Mouse (Mus musculus) cortical plate, adult 2 months (tissue): ENCODE measurements at regions not wholly inside any gene's neighbourhood (a gene's known extent, or its start where the extent isn't known, plus 50 kb on each side); places are given as distances from the start of the nearest gene placed in this dataset.

Experiments used
- H3K27ac ChIP-seq: fragments of 200-500 bp; 2 replicates; pipeline ENCODE4 v1.5.1; 2012; ENCODE audit warnings: low read length, control low read depth, inconsistent platforms; ENCODE audit not compliant: insufficient read depth
- H3K4me1 ChIP-seq: fragments of 200-500 bp; 2 replicates; pipeline ENCODE4 v1.6.1; 2011; ENCODE audit warnings: low read length; ENCODE audit not compliant: control insufficient read depth, insufficient read depth
- H3K4me3 ChIP-seq: fragments of 200-500 bp; 2 replicates; pipeline ENCODE4 v1.5.1; 2011; ENCODE audit warnings: mild to moderate bottlenecking, low read length, control low read depth; ENCODE audit not compliant: insufficient read depth
- CTCF ChIP-seq: fragments of 200-500 bp; IDR thresholded peaks from 2 replicates; pipeline ENCODE4 v1.5.1; 2011; ENCODE audit warnings: mild to moderate bottlenecking, control low read depth, low read length; ENCODE audit not compliant: insufficient read depth; ENCODE audit errors: extremely low read depth
- POLR2A ChIP-seq: fragments of 200-500 bp; IDR thresholded peaks from 2 replicates; pipeline ENCODE4 v1.6.1; 2011; ENCODE audit warnings: mild to moderate bottlenecking, low read length, control low read depth; ENCODE audit not compliant: insufficient read depth; ENCODE audit errors: extremely low read depth

DNA sequence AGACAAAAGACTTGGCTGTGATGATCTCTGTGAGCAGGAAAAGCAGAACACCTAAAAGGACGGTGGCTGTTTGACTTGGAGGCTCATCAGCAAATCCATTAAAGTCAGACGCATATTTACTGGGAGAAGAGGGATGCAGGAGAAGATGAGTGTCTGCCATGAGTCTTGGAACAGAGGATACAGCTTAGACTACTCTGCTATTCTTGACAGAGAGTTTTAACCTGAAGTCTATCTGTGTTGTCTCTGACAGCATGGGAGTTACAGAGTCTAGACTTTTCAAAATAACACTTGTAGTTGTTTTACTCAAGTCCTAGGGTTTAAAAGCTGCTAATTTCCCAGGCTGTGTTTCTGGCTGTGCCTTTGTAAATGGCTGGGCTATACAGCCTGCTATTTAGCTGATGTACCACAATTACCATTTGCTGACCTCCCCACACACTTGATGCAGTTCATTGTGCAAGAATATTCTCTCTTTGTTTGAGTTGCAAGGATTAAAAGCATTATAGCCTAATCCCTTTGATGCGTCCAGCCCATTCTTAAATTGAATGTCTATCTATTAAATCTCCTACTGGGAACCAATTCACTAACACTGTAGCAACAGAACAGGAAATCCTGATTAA is 160.0 kb upstream of the Tent5a start:
- TF ChIP-seq POLR2A (no peak), CTCF (no peak)
- no peak overlapping the region for H3K27ac ChIP-seq
- no peaks in the 10 kb centered on the region for H3K4me1 ChIP-seq
- no peak overlapping the region for H3K4me3 ChIP-seq

GRCm38 (mm10) chr9:85485749-85486148 is 158.6 kb upstream of the Tent5a start:
- Histone ChIP-seq H3K27ac (no peak overlapping the region), H3K4me1 (no peaks in the 10 kb centered on the region)

GRCm38 (mm10) chr9:85483248-85483647 is 156.1 kb upstream of the Tent5a start:
- TF ChIP-seq POLR2A, result no peak
- H3K4me3 ChIP-seq, result no peak overlapping the region
- no peak overlapping the region for H3K27ac ChIP-seq
- no peaks in the 10 kb centered on the region for H3K4me1 ChIP-seq

More at GRCm38 (mm10) chr9:85485749-85486148, 158.6 kb upstream of the Tent5a start:
- no peak overlapping the region for H3K4me3 ChIP-seq
- TF ChIP-seq CTCF (no peak), POLR2A (no peak)

DNA sequence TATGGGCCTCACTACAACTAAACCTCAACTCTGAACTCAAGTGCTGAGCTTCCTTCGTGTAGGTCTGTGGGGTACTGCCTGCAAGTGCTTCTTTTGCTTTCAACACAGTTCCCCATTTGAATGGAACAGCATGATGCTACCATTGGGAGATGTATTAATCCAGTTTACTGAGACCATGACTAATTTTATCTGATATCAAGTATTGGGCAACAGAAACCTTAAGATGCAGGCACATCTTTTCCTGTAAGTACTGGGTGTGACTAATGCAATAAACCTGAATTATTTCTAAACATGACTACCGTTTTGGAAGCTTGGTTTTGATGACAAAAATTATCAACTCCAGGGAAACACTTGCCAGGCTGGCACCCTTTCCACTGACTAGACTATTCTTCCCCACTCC is 153.4 kb upstream of the Tent5a start:
- no peak for TF ChIP-seq CTCF
- Histone ChIP-seq H3K4me1 (no peaks in the 10 kb centered on the region), H3K27ac (no peak overlapping the region), H3K4me3 (no peak overlapping the region)

GRCm38 (mm10) chr9:85475214-85475613 is 148.1 kb upstream of the Tent5a start:
- H3K4me3 ChIP-seq, result no peak overlapping the region
- H3K27ac ChIP-seq, result no peak overlapping the region
- TF ChIP-seq CTCF (no peak), POLR2A (no peak)
- no peaks in the 10 kb centered on the region for H3K4me1 ChIP-seq

- no peaks in the 10 kb centered on the region for H3K4me1 ChIP-seq
- H3K4me3 ChIP-seq, result no peak overlapping the region
- TF ChIP-seq POLR2A, result no peak
- H3K27ac ChIP-seq, result no peak overlapping the region
Observed at GRCm38 (mm10) chr9:85470264-85470821, 143.2 kb upstream of the Tent5a start.

DNA sequence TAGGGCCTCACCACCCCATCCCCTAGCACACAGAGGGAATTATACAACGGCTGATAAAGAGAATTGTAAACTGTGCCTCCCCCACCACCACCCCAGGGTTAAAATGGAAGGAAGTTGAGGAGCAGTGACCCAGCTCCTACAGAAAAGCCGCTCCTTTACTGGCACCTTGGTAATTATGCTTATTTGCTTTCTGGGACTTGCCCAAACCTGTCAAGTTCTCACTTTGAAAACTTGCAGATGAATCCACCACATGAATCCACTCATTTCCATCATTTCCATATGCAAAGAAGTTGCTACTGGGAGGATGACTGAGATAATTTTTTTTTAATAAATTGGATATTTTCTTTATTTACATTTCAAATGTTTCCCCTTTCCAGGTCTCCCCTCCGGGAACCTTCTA is 142.1 kb upstream of the Tent5a start:
- Histone ChIP-seq H3K27ac (no peak overlapping the region), H3K4me1 (no peaks in the 10 kb centered on the region), H3K4me3 (no peak overlapping the region)
- no peak for TF ChIP-seq CTCF
- TF ChIP-seq POLR2A, result no peak

- no peak overlapping the region for H3K4me3 ChIP-seq
- H3K27ac ChIP-seq, result no peak overlapping the region
- H3K4me1 ChIP-seq, result no peaks in the 10 kb centered on the region
- TF ChIP-seq POLR2A (no peak), CTCF (no peak)
Observed at GRCm38 (mm10) chr9:85466671-85467070, 139.5 kb upstream of the Tent5a start.

DNA sequence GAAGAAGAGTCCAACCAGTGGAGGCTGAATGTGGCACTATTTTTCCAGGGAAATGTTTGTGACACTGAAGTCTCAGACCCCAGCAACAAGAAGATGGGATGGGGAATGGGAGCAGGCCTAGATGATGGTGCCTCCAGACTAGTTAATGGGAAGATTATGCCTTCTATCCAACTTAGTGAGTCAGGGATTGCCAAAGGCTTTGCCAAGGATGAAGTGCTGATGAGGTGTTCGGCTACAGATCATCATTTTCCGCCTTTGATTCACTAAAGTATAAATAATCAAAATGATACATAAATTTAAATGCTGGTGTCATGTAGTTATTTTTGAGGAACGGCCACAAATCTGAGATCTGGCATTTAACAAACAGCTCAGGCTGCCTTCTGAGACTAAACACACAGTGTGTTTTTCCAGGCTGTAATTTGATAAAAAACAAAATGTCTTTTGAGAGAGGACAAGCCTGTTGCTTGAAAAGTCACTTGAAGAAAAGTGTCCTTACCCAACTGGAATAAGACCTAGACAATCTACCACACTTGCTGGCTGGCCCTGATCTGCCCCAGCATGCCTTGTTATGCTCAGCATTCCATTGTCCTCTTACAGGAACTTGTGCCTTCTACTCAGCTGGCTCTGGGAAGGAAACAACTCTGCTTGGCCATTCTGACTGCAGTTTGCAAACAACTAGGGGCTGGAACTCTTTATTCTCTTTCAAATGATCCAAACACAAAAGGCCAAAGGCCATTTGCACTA is 132.1 kb upstream of the Tent5a start:
- H3K27ac ChIP-seq, result no peak overlapping the region
- no peak overlapping the region for H3K4me3 ChIP-seq
- no peak for TF ChIP-seq CTCF
- no peak for TF ChIP-seq POLR2A
- no peaks in the 10 kb centered on the region for H3K4me1 ChIP-seq

DNA sequence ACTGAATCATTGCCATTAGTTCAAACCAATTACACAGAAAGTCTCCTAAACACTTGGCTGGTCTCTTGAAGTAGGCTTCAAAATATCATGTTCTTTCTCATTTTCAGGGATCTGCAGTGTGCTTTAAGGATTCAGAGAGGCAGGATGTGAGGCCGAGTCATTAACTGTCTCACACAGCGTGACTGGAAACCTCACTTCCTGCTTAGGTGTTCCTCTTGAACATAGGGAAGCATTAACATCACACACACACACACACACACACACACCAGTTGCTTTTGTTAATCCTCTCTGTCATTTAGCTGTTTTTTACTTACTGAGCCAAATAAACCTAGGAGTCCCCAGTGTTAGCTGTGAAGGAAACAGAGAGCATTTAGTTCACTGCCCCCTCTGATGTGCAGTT is 131.2 kb upstream of the Tent5a start:
- Histone ChIP-seq H3K27ac (no peak overlapping the region), H3K4me3 (no peak overlapping the region), H3K4me1 (no peaks in the 10 kb centered on the region)
- TF ChIP-seq CTCF (no peak), POLR2A (no peak)

GRCm38 (mm10) chr9:85457400-85457799 is 130.3 kb upstream of the Tent5a start:
- no peak overlapping the region for H3K27ac ChIP-seq
- no peaks in the 10 kb centered on the region for H3K4me1 ChIP-seq
- no peak for TF ChIP-seq CTCF
- TF ChIP-seq POLR2A, result no peak
- no peak overlapping the region for H3K4me3 ChIP-seq
